Mouse (Mus musculus) small intestine, adult 2 months (tissue): ENCODE results near the gene Epha7.

ENCODE experiments used
- CTCF ChIP-seq: fragments of 200-500 bp; IDR thresholded peaks from 2 replicates; pipeline ENCODE4 v1.5.1; 2012; ENCODE audit warnings: low read depth, mild to moderate bottlenecking, control low read depth, inconsistent platforms, low read length, moderate library complexity, mixed read lengths; ENCODE audit not compliant: insufficient replicate concordance, insufficient read length; ENCODE audit errors: extremely low read depth
- POLR2A ChIP-seq: fragments of 200-500 bp; IDR thresholded peaks from 2 replicates; pipeline ENCODE4 v1.6.1; 2012; ENCODE audit warnings: low read depth, mild to moderate bottlenecking, control low read depth, inconsistent platforms, low read length, moderate library complexity

- TF ChIP-seq POLR2A = no peak
- TF ChIP-seq CTCF = no peak
Observed at GRCm38 (mm10) chr4:28902004-28902704, 89.2 kb downstream of the Epha7 start.
